Mouse (Mus musculus) liver, embryonic 13.5 days (tissue): ENCODE data around the gene Slc24a2. TPM values are rescaled to one million over a fixed set of nuclear protein-coding genes. Genes with fewer than 3 reads are reported as not detected.

ENCODE experiments used
- ATAC-seq: fragments of 200-750 bp; cut with Nextera tagmentation; 2 replicates; pipeline ENCODE4 v1.8.0; 2017; ENCODE audit warnings: low read depth, mild to moderate bottlenecking, moderate number of reproducible peaks, moderate library complexity
- DNase-seq: peaks from one replicate; pipeline ENCODE4 v3.0.0; 2022
- H3K27ac ChIP-seq: fragments of 300-500 bp; sonication (generic); 2 replicates; pipeline ENCODE4 v1.5.1; 2015; ENCODE audit warnings: moderate library complexity, mild to moderate bottlenecking, inconsistent platforms
- H3K27me3 ChIP-seq: fragments of 300-500 bp; sonication (generic); 2 replicates; pipeline ENCODE4 v1.6.1; 2015; ENCODE audit warnings: mild to moderate bottlenecking, inconsistent platforms
- H3K36me3 ChIP-seq: fragments of 300-500 bp; sonication (generic); 2 replicates; pipeline ENCODE4 v1.6.1; 2015; ENCODE audit warnings: mild to moderate bottlenecking, inconsistent platforms
- H3K4me1 ChIP-seq: fragments of 300-500 bp; sonication (generic); replicated peaks from 2 replicates; pipeline ENCODE4 v1.6.1; 2015; ENCODE audit warnings: inconsistent platforms
- H3K4me2 ChIP-seq: fragments of 300-500 bp; sonication (generic); 2 replicates; pipeline ENCODE4 v1.6.1; 2015; ENCODE audit warnings: inconsistent platforms, mild to moderate bottlenecking, moderate library complexity
- H3K4me3 ChIP-seq: fragments of 300-500 bp; sonication (generic); replicated peaks from 2 replicates; pipeline ENCODE4 v1.5.1; 2015; ENCODE audit warnings: mild to moderate bottlenecking, inconsistent platforms
- H3K9ac ChIP-seq: fragments of 300-500 bp; sonication (generic); 2 replicates; pipeline ENCODE4 v1.6.1; 2015; ENCODE audit warnings: mild to moderate bottlenecking, inconsistent platforms
- H3K9me3 ChIP-seq: fragments of 300-500 bp; sonication (generic); replicated peaks from 2 replicates; pipeline ENCODE4 v1.6.1; 2016; ENCODE audit warnings: inconsistent platforms
- WGBS: fragments of 180-500 bp; shearing (Covaris S2); methylation state at CpG from one replicate; pipeline ENCODE4 v1.1.7; 2015; ENCODE audit not compliant: insufficient replicate concordance; 5-methylcytosine and 5-hydroxymethylcytosine counted together
- polyA plus RNA-seq: library from polyadenylated mRNA; unstranded; fragments of >200 nt; fragmentation: Nextera tagmentation; extraction: Ambion mirVana; gene quantifications from 2 replicates; pipeline ENCODE4 v1.2.1, GENCODE M21; 2015

Slc24a2 gene
- polyA plus RNA-seq, 1 experiment from 2014 or later: not detected

DNA sequence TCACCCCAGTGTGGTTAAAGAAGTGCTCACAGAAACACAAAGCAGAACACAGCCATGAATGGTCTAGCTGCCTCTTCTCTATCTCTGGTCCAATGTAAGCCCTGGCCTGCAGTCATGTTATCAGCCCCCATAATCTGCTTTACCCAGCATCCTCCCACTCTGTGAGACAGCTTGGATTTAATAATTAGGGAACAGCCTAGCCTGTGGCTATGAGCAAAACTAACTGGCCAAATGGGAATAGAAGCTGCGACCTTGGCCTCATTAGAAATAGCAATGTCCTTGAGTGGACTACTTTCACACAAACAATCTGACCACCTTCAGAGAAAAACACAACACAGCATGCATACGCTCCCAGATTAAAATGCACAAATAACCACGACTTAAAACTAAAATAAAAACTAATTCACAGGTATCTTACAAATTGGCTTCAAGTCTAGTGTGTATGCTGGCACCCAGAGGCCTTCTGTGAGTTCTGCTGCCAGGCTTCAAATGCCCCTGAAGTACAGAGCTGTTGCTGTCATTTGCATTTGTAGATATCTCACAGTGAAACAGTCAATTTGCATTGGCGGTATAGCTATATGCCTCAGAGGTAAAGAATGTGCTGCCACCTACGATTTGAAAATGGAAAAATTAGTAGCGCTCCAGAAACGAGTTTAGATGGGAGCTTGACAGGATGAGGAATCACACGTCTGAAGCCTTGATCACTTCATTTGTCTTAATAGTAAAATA, 120.8 kb downstream of the Slc24a2 start:
- no peak for DNase-seq

DNA sequence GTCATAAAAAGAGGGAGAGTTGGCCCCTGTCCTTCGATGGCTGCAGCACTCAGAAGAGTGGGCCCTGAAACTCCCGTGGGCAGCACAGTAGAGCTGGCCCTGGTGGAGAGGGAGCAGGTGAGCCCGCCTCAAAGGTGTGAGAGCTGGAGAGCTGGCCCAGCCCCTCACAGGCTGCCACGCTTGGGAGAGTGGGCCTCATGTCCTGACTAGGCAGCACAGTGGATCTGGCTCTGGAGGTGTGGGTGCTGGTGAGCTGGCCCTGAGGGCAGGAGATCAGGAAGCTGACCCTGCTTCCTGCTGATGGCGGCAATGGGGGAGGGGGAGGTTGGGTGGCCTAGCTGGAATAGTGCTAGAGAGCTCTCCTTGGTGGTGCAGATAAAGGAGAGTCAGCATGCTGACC, 129.3 kb downstream of the Slc24a2 start:
- no peaks in the 10 kb centered on the region for H3K4me1 ChIP-seq
- ATAC-seq (no peak), DNase-seq (no peak)
- H3K27me3 ChIP-seq: no peaks in the 10 kb centered on the region
- WGBS: 35% methylated on average over 5 of the region's 5 CpGs
- H3K9me3 ChIP-seq: no peaks in the 10 kb centered on the region
- no peak overlapping the region for H3K27ac ChIP-seq
- H3K4me3 ChIP-seq: no peak overlapping the region
- no peak overlapping the region for H3K4me2 ChIP-seq
- no peak overlapping the region for H3K9ac ChIP-seq
- no peaks in the 10 kb centered on the region for H3K36me3 ChIP-seq

More for the DNA sequence above, 120.8 kb downstream of the Slc24a2 start:
- Histone ChIP-seq H3K4me3 (no peak overlapping the region), H3K9ac (no peak overlapping the region), H3K27ac (no peak overlapping the region), H3K27me3 (no peaks in the 10 kb centered on the region), H3K36me3 (no peaks in the 10 kb centered on the region), H3K9me3 (no peaks in the 10 kb centered on the region), H3K4me1 (no peaks in the 10 kb centered on the region), H3K4me2 (no peak overlapping the region)
- ATAC-seq: no peak
- WGBS: 68% methylated on average over 8 of the region's 8 CpGs

DNA sequence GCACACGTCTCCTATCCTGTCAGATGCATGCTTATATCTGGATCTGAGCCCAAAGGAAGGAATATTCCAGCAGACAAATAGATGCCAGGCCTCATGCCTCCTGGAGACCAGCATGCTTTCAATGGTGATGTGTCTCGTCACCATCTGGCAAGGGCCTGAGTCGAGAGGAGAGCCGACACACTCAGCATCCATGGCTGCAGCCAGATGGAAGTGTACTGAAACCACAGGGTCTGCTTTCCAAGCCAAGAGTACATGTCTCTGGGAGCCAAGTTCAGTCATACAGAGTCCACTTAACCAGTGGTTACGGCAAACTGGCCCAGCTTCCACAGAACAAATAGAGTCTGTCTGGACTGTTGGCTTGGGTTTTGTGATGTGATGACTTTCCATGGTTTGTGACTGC, 134.1 kb downstream of the Slc24a2 start:
- no peaks in the 10 kb centered on the region for H3K27me3 ChIP-seq
- H3K36me3 ChIP-seq: no peaks in the 10 kb centered on the region
- 68% methylated on average over 5 of the region's 5 CpGs for WGBS
- no peak for DNase-seq
- H3K4me2 ChIP-seq: no peak overlapping the region
- H3K27ac ChIP-seq: no peak overlapping the region
- no peak overlapping the region for H3K9ac ChIP-seq
- ATAC-seq: no peak
- H3K4me1 ChIP-seq: no peaks in the 10 kb centered on the region
- no peaks in the 10 kb centered on the region for H3K9me3 ChIP-seq
- no peak overlapping the region for H3K4me3 ChIP-seq

DNA sequence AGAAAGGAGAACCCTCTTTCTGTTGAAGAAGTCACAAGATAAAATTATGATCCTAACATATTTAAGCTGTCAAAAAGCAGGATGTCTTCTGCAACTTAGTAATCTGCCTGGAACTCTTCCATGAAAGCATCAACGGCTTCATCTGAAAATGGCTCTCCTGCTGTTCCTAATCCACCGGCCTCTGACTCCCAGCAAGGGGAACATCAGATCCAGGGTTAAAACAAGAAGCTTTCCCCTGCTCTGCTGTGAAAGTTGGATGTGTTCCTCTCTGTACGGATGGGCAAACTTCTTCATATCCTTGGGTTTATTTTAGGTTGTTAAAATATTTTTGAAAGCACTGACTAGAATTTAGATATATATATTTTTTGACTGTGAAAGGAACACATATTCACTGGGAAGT, 136.7 kb downstream of the Slc24a2 start:
- H3K27me3 ChIP-seq: no peaks in the 10 kb centered on the region
- H3K4me1 ChIP-seq: no peaks in the 10 kb centered on the region
- ATAC-seq: no peak
- H3K9me3 ChIP-seq: no peaks in the 10 kb centered on the region
- no peak overlapping the region for H3K9ac ChIP-seq
- H3K4me3 ChIP-seq: no peak overlapping the region
- H3K36me3 ChIP-seq: no peaks in the 10 kb centered on the region
- H3K4me2 ChIP-seq: no peak overlapping the region
- 62% methylated on average over 3 of the region's 3 CpGs for WGBS
- H3K27ac ChIP-seq: no peak overlapping the region
- no peak for DNase-seq

DNA sequence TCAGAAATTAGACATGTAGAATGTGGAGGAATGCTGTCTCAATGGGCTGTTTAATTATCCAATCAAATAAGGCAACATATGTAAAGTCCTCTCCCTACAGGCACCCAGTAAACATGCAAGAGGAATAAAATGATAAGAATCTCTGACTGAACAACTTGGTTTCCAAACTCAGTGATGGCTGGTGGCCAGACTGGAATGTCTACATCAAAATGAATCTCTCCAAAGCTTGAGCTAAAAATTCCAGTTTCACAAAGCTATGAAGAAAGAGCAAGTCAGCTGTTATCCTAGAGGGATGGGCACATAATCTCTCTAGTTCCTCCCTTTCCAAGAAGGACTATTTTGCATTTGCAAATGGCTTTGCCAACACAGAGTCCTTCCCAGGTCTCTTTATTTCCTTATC, 139.4 kb downstream of the Slc24a2 start:
- H3K9ac ChIP-seq: no peak overlapping the region
- H3K36me3 ChIP-seq: no peaks in the 10 kb centered on the region
- no peak overlapping the region for H3K27ac ChIP-seq
- no peaks in the 10 kb centered on the region for H3K9me3 ChIP-seq
- no peaks in the 10 kb centered on the region for H3K4me1 ChIP-seq
- DNase-seq (no peak), ATAC-seq (no peak)
- H3K27me3 ChIP-seq: no peaks in the 10 kb centered on the region
- no peak overlapping the region for H3K4me2 ChIP-seq
- no peak overlapping the region for H3K4me3 ChIP-seq

DNA sequence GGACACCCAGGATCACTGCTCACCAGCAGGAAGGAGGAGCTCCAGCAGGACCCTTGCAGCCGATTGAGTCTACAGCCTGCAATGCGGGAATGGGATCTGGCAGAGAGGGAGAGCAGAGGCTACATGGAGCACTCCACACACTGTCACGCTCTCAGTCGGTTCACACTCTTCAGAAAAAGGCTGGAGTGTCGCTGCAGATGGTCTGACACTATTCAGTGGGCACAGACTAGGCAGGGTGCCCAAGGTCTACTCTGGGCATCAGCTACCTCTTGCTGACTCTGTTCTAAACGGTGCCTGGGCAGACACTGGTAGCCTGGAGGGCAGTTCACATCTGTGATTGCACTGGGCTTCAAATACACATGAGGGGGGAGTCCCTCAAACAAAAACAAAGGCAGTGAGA, 141.6 kb downstream of the Slc24a2 start:
- no peak overlapping the region for H3K9ac ChIP-seq
- H3K9me3 ChIP-seq: no peaks in the 10 kb centered on the region
- no peak overlapping the region for H3K4me2 ChIP-seq
- H3K27me3 ChIP-seq: no peaks in the 10 kb centered on the region
- 55% methylated on average over 6 of the region's 6 CpGs for WGBS
- ATAC-seq (no peak), DNase-seq (no peak)
- H3K4me1 ChIP-seq: no peaks in the 10 kb centered on the region
- no peak overlapping the region for H3K27ac ChIP-seq
- H3K36me3 ChIP-seq: no peaks in the 10 kb centered on the region
- no peak overlapping the region for H3K4me3 ChIP-seq

DNA sequence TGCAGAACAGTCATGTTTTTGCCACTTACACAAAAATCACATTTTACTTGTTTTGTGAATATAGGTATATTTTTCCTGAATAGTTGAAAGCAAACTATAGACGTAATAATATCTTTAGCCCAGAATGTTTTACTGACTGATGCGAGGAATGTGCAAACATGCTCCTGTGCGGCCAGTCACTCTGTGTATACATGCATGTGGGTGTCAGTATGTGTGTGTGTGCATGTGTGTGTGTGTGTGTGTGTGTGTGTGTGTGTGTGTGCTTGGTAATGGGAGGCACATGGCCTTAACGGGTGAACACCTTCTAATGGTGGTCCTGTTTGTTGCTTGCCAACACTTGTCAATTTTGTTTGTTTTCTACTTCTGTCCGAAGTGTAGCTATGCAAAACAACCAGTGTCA, 142.7 kb downstream of the Slc24a2 start:
- H3K9me3 ChIP-seq: no peaks in the 10 kb centered on the region
- DNase-seq (no peak), ATAC-seq (no peak)
- H3K4me1 ChIP-seq: no peaks in the 10 kb centered on the region
- H3K27me3 ChIP-seq: no peaks in the 10 kb centered on the region
- no peak overlapping the region for H3K27ac ChIP-seq
- H3K4me3 ChIP-seq: no peak overlapping the region
- H3K9ac ChIP-seq: no peak overlapping the region
- WGBS: 69% methylated on average over 5 of the region's 5 CpGs
- H3K4me2 ChIP-seq: no peak overlapping the region
- H3K36me3 ChIP-seq: no peaks in the 10 kb centered on the region

DNA sequence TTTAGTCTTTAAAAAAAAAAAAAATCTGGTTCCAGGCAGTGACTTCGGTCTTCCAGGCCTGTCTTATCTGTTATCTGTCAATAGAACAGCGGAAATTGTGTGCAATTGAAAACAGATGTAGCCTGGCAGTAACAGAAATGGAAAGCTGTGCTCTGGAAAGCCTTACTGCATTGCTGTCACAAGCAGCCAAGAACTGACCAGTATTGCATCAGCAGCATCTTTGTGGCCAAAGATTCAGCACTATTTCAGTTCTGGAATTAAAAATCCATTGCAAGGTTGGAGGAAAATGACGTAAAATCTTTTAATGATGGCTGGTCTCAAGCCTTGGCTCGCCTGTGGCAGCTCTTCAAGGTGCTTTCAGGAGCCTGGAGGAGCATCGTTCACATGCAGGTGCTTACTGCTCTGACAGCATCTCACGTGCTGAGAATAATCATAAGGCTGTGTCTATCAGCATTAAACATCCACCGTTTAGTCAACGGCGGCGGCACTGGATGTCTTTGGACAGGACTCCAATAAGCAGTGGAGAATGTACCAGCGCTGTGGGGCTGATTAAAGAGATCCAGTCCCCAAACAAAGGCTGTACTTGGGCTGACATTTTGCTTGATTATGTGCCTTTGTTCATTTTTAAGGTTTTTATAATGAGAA, 143.2 kb downstream of the Slc24a2 start:
- H3K27me3 ChIP-seq: no peaks in the 10 kb centered on the region

DNA sequence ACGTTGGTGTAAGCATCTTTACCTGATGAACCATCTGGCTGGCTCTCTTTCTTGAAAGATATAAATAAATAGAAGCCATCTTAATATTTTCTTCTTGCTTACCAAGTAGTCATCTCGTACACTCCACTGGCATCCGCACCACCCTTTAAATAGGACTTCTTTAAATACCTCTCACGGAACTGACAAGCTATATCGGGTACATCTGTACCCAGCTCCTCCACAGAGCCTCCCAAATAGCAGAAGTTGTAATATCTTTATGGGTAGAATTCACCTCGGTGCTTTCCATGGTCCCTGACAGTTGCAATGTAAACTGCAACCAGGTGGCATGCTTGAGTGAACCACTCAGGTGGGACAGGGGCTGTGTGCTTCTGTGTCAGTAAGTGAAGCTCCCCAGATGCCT, 149.0 kb downstream of the Slc24a2 start:
- Histone ChIP-seq H3K4me3 (no peak overlapping the region), H3K36me3 (no peaks in the 10 kb centered on the region), H3K9me3 (no peaks in the 10 kb centered on the region), H3K27ac (no peak overlapping the region), H3K4me1 (no peaks in the 10 kb centered on the region), H3K9ac (no peak overlapping the region), H3K27me3 (no peaks in the 10 kb centered on the region), H3K4me2 (no peak overlapping the region)
- ATAC-seq (no peak), DNase-seq (no peak)
- WGBS: 53% methylated on average over 6 of the region's 6 CpGs

More for the DNA sequence above, 143.2 kb downstream of the Slc24a2 start:
- DNase-seq (no peak), ATAC-seq (no peak)
- Histone ChIP-seq H3K4me1 (no peaks in the 10 kb centered on the region), H3K27ac (no peak overlapping the region), H3K4me3 (no peak overlapping the region), H3K4me2 (no peak overlapping the region), H3K36me3 (no peaks in the 10 kb centered on the region), H3K9me3 (no peaks in the 10 kb centered on the region), H3K9ac (no peak overlapping the region)
- WGBS: 63% methylated on average over 11 of the region's 11 CpGs

DNA sequence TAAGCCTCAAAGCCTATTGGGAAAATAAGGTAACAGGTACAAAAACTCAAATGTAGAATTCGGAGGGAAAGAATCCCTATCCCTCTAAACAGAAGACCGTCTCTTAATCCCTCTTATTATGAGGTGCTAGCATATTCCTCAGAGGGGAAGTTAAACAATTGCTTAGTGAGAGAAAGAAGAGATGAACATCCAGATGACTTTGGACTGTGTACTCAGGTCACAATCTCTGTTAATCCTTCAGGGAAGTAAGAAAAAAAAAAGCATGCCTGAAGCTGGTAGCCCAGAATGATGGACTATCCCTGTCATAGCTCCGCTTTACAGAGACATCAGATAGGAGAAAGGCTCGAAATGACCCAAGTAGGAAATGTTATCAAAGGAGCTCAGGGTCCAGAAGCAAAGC, 151.0 kb downstream of the Slc24a2 start:
- H3K9me3 ChIP-seq: no peaks in the 10 kb centered on the region
- no peak for ATAC-seq
- no peaks in the 10 kb centered on the region for H3K27me3 ChIP-seq
- H3K36me3 ChIP-seq: no peaks in the 10 kb centered on the region
- H3K27ac ChIP-seq: no peak overlapping the region
- H3K9ac ChIP-seq: no peak overlapping the region
- H3K4me1 ChIP-seq: no peaks in the 10 kb centered on the region
- H3K4me3 ChIP-seq: no peak overlapping the region
- no peak overlapping the region for H3K4me2 ChIP-seq
- no peak for DNase-seq
- 54% methylated on average over 4 of the region's 4 CpGs for WGBS

DNA sequence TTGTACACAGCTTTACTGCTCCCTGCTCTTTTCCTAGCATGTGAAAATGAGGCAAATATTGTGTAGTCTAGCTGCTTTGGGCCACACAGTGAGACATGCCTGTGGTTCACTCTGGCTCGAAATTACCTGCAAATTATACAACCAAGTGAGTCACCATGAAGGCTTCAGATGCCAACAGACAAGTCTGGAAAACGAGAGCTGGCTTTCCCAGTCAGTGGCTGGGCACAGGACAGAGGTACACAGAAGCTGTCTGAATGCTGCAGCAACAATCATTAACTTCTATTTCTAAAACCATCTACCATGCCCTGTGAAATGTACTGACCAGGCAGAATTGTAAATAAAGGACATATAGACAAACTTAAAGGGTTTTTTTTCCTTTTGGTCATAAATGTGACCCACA, 151.6 kb downstream of the Slc24a2 start:
- Histone ChIP-seq H3K4me1 (no peaks in the 10 kb centered on the region), H3K36me3 (no peaks in the 10 kb centered on the region), H3K27ac (no peak overlapping the region), H3K4me3 (no peak overlapping the region), H3K9me3 (no peaks in the 10 kb centered on the region), H3K4me2 (no peak overlapping the region), H3K27me3 (no peaks in the 10 kb centered on the region), H3K9ac (no peak overlapping the region)
- no peak for DNase-seq
- WGBS: 26% methylated on average over 2 of the region's 2 CpGs
- ATAC-seq: no peak

DNA sequence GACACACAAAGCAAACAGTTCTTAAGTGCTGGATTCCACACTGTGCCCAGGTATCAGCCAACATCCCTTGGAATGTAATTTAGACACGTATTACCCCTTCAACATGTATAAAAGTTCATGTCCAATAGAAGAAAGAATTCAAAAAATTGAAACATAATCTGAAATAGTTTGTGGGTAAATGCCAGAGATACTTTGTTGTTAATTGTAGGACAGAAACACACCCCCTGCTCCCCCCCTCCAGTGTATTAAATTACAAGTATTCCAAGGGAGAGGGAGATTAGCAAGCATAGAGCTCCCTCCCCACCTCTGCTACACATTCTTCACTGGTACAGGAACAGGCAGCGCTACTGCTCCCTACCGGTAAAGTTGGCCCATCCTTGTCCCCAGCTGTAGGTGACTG, 154.5 kb downstream of the Slc24a2 start:
- no peak overlapping the region for H3K4me3 ChIP-seq
- no peak overlapping the region for H3K27ac ChIP-seq
- ATAC-seq (no peak), DNase-seq (no peak)
- WGBS: 48% methylated on average over 3 of the region's 3 CpGs
- H3K9me3 ChIP-seq: no peaks in the 10 kb centered on the region
- H3K4me1 ChIP-seq: no peaks in the 10 kb centered on the region
- no peak overlapping the region for H3K4me2 ChIP-seq
- no peaks in the 10 kb centered on the region for H3K27me3 ChIP-seq
- no peaks in the 10 kb centered on the region for H3K36me3 ChIP-seq
- H3K9ac ChIP-seq: no peak overlapping the region
